Mouse (Mus musculus) CH12.LX (cell line): ENCODE measurements around the gene Pgam2. TPM values are rescaled to one million over a fixed set of nuclear protein-coding genes. Genes with fewer than 3 reads are reported as not detected.

ENCODE experiments used
- DNase-seq: peaks from one replicate; pipeline ENCODE4 v3.0.0-alpha.2; 2013; ENCODE audit errors: extremely low read depth
- H3K27ac ChIP-seq: 2 replicates; pipeline ENCODE4 v1.5.1; 2012; ENCODE audit warnings: low read depth, mild to moderate bottlenecking, control low read depth, moderate library complexity; ENCODE audit not compliant: insufficient read depth
- H3K27me3 ChIP-seq: replicated peaks from 2 replicates; pipeline ENCODE3; 2012; ENCODE audit warnings: inconsistent platforms
- H3K36me3 ChIP-seq, 2 experiments: replicated peaks in 1 of 2; 2 replicates each; pipeline versions ENCODE3 to v1.6.1; 2012; ENCODE audit warnings: inconsistent platforms in 1 of 2, low read length in 1 of 2, mild to moderate bottlenecking in 1 of 2, mixed read lengths in 1 of 2, moderate library complexity in 1 of 2; ENCODE audit not compliant: control insufficient read depth in 1 of 2, insufficient read depth in 1 of 2
- H3K4me1 ChIP-seq, 2 experiments: 2 replicates each; pipeline ENCODE4 v1.6.1; 2012; ENCODE audit warnings: inconsistent platforms in 1 of 2, moderate library complexity in 1 of 2; ENCODE audit not compliant: insufficient read depth in 2 of 2, control insufficient read depth in 1 of 2
- H3K4me2 ChIP-seq: 2 replicates; pipeline ENCODE4 v1.6.1; 2012; ENCODE audit warnings: low read depth, mild to moderate bottlenecking, control low read depth; ENCODE audit not compliant: poor library complexity, insufficient read depth, severe bottlenecking
- H3K4me3 ChIP-seq, 3 experiments: fragments of 150-350 bp in 1 of 3; sonication (generic) in 1 of 3; replicated peaks in 1 of 3; 2 replicates each; pipeline versions ENCODE3 to v1.5.1; 2011 to 2012; ENCODE audit warnings: low read depth in 2 of 3, low read length in 2 of 3, mild to moderate bottlenecking in 2 of 3, moderate library complexity in 2 of 3, control low read depth in 1 of 3, improper control_type of control experiment in 1 of 3, inconsistent platforms in 1 of 3, mixed read lengths in 1 of 3; ENCODE audit not compliant: poor library complexity in 1 of 3
- H3K79me2 ChIP-seq: replicated peaks from 2 replicates; pipeline ENCODE4 v1.6.1; 2012; ENCODE audit warnings: mild to moderate bottlenecking, moderate library complexity; ENCODE audit not compliant: control insufficient read depth, poor library complexity, insufficient read depth, severe bottlenecking; ENCODE audit errors: extremely low read depth
- H3K9ac ChIP-seq: 2 replicates; pipeline ENCODE4 v1.6.1; 2012; ENCODE audit warnings: low read depth, mild to moderate bottlenecking, control low read depth, moderate library complexity; ENCODE audit not compliant: insufficient read depth
- H3K9me3 ChIP-seq: replicated peaks from 2 replicates; pipeline ENCODE3; 2012; ENCODE audit warnings: low read length, inconsistent platforms, mixed read lengths
- BHLHE40 ChIP-seq: IDR thresholded peaks from 2 replicates; pipeline ENCODE4 v1.6.1; 2011; ENCODE audit warnings: mild to moderate bottlenecking, low read depth, low read length, improper control_type of control experiment
- CHD1 ChIP-seq: IDR thresholded peaks from 2 replicates; pipeline ENCODE4 v1.6.1; 2012; ENCODE audit warnings: low read depth, low read length, improper control_type of control experiment, inconsistent platforms
- CTCF ChIP-seq, 2 experiments: IDR thresholded peaks in 1 of 2; conservative IDR thresholded peaks in 1 of 2; 2 replicates each; pipeline ENCODE4 v1.5.1; 2011 to 2012; ENCODE audit warnings: low read depth in 2 of 2, low read length in 2 of 2, improper control_type of control experiment in 1 of 2, inconsistent platforms in 1 of 2, mild to moderate bottlenecking in 1 of 2, moderate library complexity in 1 of 2
- E2F4 ChIP-seq: IDR thresholded peaks from 2 replicates; pipeline ENCODE4 v1.6.1; 2011; ENCODE audit warnings: low read depth, low read length, improper control_type of control experiment; ENCODE audit not compliant: insufficient replicate concordance
- ELF1 ChIP-seq: IDR thresholded peaks from 2 replicates; pipeline ENCODE4 v1.6.1; 2014; ENCODE audit warnings: low read depth, mild to moderate bottlenecking, inconsistent platforms, low read length, improper control_type of control experiment
- EP300 ChIP-seq: IDR thresholded peaks from 2 replicates; pipeline ENCODE4 v1.6.1; 2011; ENCODE audit warnings: low read length, improper control_type of control experiment
- GABPA ChIP-seq: IDR thresholded peaks from 2 replicates; pipeline ENCODE4 v1.6.1; 2012; ENCODE audit warnings: low read depth, low read length, improper control_type of control experiment, inconsistent platforms; ENCODE audit not compliant: insufficient replicate concordance
- JUND ChIP-seq: conservative IDR thresholded peaks from 2 replicates; pipeline ENCODE4 v1.6.1; 2011; ENCODE audit warnings: low read depth, low read length, improper control_type of control experiment
- MEF2A ChIP-seq: IDR thresholded peaks from 2 replicates; pipeline ENCODE4 v1.6.1; 2014; ENCODE audit warnings: low read depth, mild to moderate bottlenecking, inconsistent platforms, low read length, improper control_type of control experiment, borderline replicate concordance
- MYC ChIP-seq: IDR thresholded peaks from 2 replicates; pipeline ENCODE4 v1.6.1; 2011; ENCODE audit warnings: low read depth, mild to moderate bottlenecking, improper control_type of control experiment, low read length
- RAD21 ChIP-seq: IDR thresholded peaks from 2 replicates; pipeline ENCODE4 v1.6.1; 2011; ENCODE audit warnings: low read depth, mild to moderate bottlenecking, low read length, improper control_type of control experiment, moderate library complexity
- RCOR1 ChIP-seq: conservative IDR thresholded peaks from 2 replicates; pipeline ENCODE4 v1.6.1; 2012; ENCODE audit warnings: low read depth, mild to moderate bottlenecking, inconsistent platforms, low read length, improper control_type of control experiment
- SIN3A ChIP-seq: IDR thresholded peaks from 2 replicates; pipeline ENCODE4 v1.6.1; 2012; ENCODE audit warnings: low read length, improper control_type of control experiment, inconsistent platforms
- SMC3 ChIP-seq: IDR thresholded peaks from 2 replicates; pipeline ENCODE4 v1.6.1; 2011; ENCODE audit warnings: low read depth, low read length, improper control_type of control experiment
- TBP ChIP-seq: conservative IDR thresholded peaks from 2 replicates; pipeline ENCODE4 v1.6.1; 2011; ENCODE audit warnings: low read depth, low read length, improper control_type of control experiment
- USF1 ChIP-seq: IDR thresholded peaks from 2 replicates; pipeline ENCODE4 v1.6.1; 2014; ENCODE audit warnings: low read depth, mild to moderate bottlenecking, inconsistent platforms, low read length, improper control_type of control experiment
- ZMIZ1 ChIP-seq: IDR thresholded peaks from 2 replicates; pipeline ENCODE4 v1.6.1; 2012; ENCODE audit warnings: low read depth, mild to moderate bottlenecking, inconsistent platforms, low read length, improper control_type of control experiment
- dilution Hi-C: fragments of 300-500 bp; cut with MboI; formaldehyde crosslinking; loops from 2 replicates; pipeline ENCODE4 v1.14.3; 2020; ENCODE audit warnings: low sequenced_read_pairs; ENCODE audit not compliant: extremely low pct_unique_long_range_greater_than_20kb, extremely low pct_ligation_motif_present
- in situ Hi-C: fragments of 300-500 bp; cut with MboI; formaldehyde crosslinking; loops from 3 replicates; pipeline ENCODE4 v1.14.3; 2019; ENCODE audit warnings: low sequenced_read_pairs, low pct_ligation_motif_present, low pct_unique_long_range_greater_than_20kb, mixed read lengths
- polyA plus RNA-seq: library from polyadenylated mRNA; unstranded; fragments of >175 nt; gene quantifications from 2 replicates; pipeline ENCODE4 v1.2.1, GENCODE M21; 2012; ENCODE audit warnings: low read depth; ENCODE audit not compliant: insufficient read length
- total RNA-seq, 2 experiments: library from RNA; depleted of rRNA; stranded (reverse); fragments of 300-350 nt in 1 of 2; fragments of >200 nt in 1 of 2; gene quantifications; 2 replicates each; pipeline ENCODE4 v1.2.3; 2012 to 2014

The Pgam2 gene
- total and polyA plus RNA-seq, 3 experiments: 0.64 to 2.5 TPM; not detected in 1

GRCm38 (mm10) chr11:5827931-5828330, 24.4 kb upstream of the Pgam2 start:
- in situ Hi-C loops: no loop called here
- TF ChIP-seq SIN3A: no peak
- TF ChIP-seq ZMIZ1: no peak
- TF ChIP-seq BHLHE40: no peak
- TF ChIP-seq RCOR1: no peak
- no peak for TF ChIP-seq TBP
- no peak for TF ChIP-seq EP300
- TF ChIP-seq CTCF (conservative IDR thresholded peaks at IDR 0.05 in 1 of 2, IDR thresholded peaks at IDR 0.05 in 1 of 2; ENCODE audit: low read depth in 2 of 2, low read length in 2 of 2): no peak
- no peak for TF ChIP-seq MEF2A
- TF ChIP-seq RAD21: no peak
- TF ChIP-seq ELF1: no peak
- no peak for TF ChIP-seq CHD1
- no peak for TF ChIP-seq SMC3

GRCm38 (mm10) chr11:5825432-5825831, 21.9 kb upstream of the Pgam2 start:
- H3K27me3 ChIP-seq: no peaks in the 10 kb centered on the region
- H3K4me1 ChIP-seq: peaks cover 0 to 8% of the 10 kb centered on the region in 2 experiments; a peak in 1 of 4 replicates
- dilution Hi-C loops (no loop called here), in situ Hi-C loops (no loop called here)
- H3K27ac ChIP-seq: no peak overlapping the region
- DNase-seq: no peak
- no peak overlapping the region for H3K9ac ChIP-seq
- H3K36me3 ChIP-seq: peaks cover 23 to 26% of the 10 kb centered on the region in 2 experiments
- H3K79me2 ChIP-seq: no peaks in the 10 kb centered on the region
- TF ChIP-seq USF1 (no peak), MYC (no peak), EP300 (no peak), E2F4 (no peak), GABPA (no peak), RCOR1 (no peak), RAD21 (no peak), JUND (no peak)
- H3K9me3 ChIP-seq: no peaks in the 10 kb centered on the region
- H3K4me2 ChIP-seq: no peak overlapping the region
- H3K4me3 ChIP-seq: no peak overlapping the region

More at GRCm38 (mm10) chr11:5827931-5828330, 24.4 kb upstream of the Pgam2 start:
- Histone ChIP-seq H3K9me3 (no peaks in the 10 kb centered on the region), H3K4me2 (no peak overlapping the region), H3K4me3 (no peak overlapping the region), H3K79me2 (no peaks in the 10 kb centered on the region), H3K36me3 (peaks cover 44 to 47% of the 10 kb centered on the region in 2 experiments), H3K9ac (no peak overlapping the region), H3K4me1 (peaks cover 0 to 14% of the 10 kb centered on the region in 2 experiments; a peak in 1 of 4 replicates), H3K27me3 (no peaks in the 10 kb centered on the region), H3K27ac (no peak overlapping the region)
- dilution Hi-C loops: no loop called here
- DNase-seq: no peak
